Mouse (Mus musculus) forebrain, postnatal 0 days (tissue): Measurements from ENCODE around the gene Itgae. TPM values are rescaled to one million over a fixed set of nuclear protein-coding genes. Genes with fewer than 3 reads are reported as not detected.

Experiments
- ATAC-seq: fragments of 200-750 bp; cut with Nextera tagmentation; 2 replicates; pipeline ENCODE4 v1.8.0; 2017; ENCODE audit warnings: mild to moderate bottlenecking, moderate library complexity
- DNase-seq: peaks from one replicate; pipeline ENCODE4 v3.0.0-alpha.2; 2015
- H3K27ac ChIP-seq: fragments of 300-500 bp; sonication (generic); 2 replicates; pipeline ENCODE4 v1.5.1; 2014; ENCODE audit warnings: low read depth, mild to moderate bottlenecking, antibody characterized with exemption, low read length, moderate library complexity, mixed read lengths
- H3K27me3 ChIP-seq: fragments of 300-500 bp; sonication (generic); 2 replicates; pipeline ENCODE4 v1.6.1; 2014; ENCODE audit warnings: mild to moderate bottlenecking, low read length, mixed read lengths; ENCODE audit not compliant: insufficient read depth
- H3K36me3 ChIP-seq: fragments of 300-500 bp; sonication (generic); 2 replicates; pipeline ENCODE4 v1.6.1; 2014; ENCODE audit warnings: mild to moderate bottlenecking, moderate library complexity; ENCODE audit not compliant: insufficient read depth
- H3K4me1 ChIP-seq: fragments of 300-500 bp; sonication (generic); 2 replicates; pipeline ENCODE4 v1.6.1; 2014; ENCODE audit warnings: antibody characterized with exemption; ENCODE audit not compliant: insufficient read depth
- H3K4me2 ChIP-seq: fragments of 300-500 bp; sonication (generic); 2 replicates; pipeline ENCODE4 v1.6.1; 2014; ENCODE audit warnings: low read depth, mild to moderate bottlenecking, moderate library complexity
- H3K4me3 ChIP-seq: fragments of 300-500 bp; sonication (generic); 2 replicates; pipeline ENCODE4 v1.5.1; 2014; ENCODE audit warnings: low read depth, low read length, mixed read lengths
- H3K9ac ChIP-seq: fragments of 300-500 bp; sonication (generic); 2 replicates; pipeline ENCODE4 v1.6.1; 2014; ENCODE audit warnings: mild to moderate bottlenecking
- H3K9me3 ChIP-seq: fragments of 300-500 bp; sonication (generic); 2 replicates; pipeline ENCODE4 v1.6.1; 2016; ENCODE audit warnings: low read length
- CTCF ChIP-seq: sonication (generic); IDR thresholded peaks from 2 replicates; pipeline ENCODE4 v1.5.1; 2016; ENCODE audit warnings: antibody characterized with exemption, control low read depth, low read depth
- WGBS: fragments of 180-500 bp; shearing (Covaris S2); extraction: QIAGEN DNeasy Blood & Tissue Kit; methylation state at CpG from one replicate; pipeline ENCODE4 v1.1.7; 2014; 5-methylcytosine and 5-hydroxymethylcytosine counted together
- polyA plus RNA-seq: library from polyadenylated mRNA; unstranded; fragments of >200 nt; fragmentation: Nextera tagmentation; extraction: Ambion mirVana; gene quantifications from 2 replicates; pipeline ENCODE4 v1.2.1, GENCODE M21; 2015
- total RNA-seq: library from RNA; depleted of rRNA; stranded (reverse); fragments of >200 nt; gene quantifications from 2 replicates; pipeline ENCODE4 v1.2.3, GENCODE M21; 2014

Itgae gene
- total and polyA plus RNA-seq, 2 experiments from 2014 or later: 0.21 to 0.24 TPM

DNA sequence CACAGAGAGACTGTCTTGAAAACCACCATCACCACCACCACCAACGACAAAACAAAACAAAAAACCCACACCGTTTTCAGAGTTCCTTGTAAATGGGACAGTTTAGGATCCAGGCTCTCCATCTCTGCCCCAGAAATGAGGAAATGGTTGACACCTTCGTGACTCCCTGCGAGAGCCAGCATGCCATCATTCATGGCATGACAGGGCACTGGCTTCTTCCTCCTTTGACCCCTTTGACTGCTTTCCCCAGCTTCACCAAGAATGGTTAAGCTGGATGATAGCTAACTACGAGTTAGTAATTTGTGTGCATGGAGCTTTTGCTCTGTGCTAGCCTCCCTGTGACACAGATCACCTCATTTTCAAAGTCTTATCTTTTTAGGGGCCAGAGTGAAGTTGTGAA lies 71.9 kb downstream of the Itgae start:
- Histone ChIP-seq H3K4me1 (no peaks in the 10 kb centered on the region), H3K36me3 (no peaks in the 10 kb centered on the region), H3K4me2 (no peak overlapping the region), H3K27me3 (no peaks in the 10 kb centered on the region; the same call in 1 of the 2 replicates), H3K27ac (no peak overlapping the region), H3K9ac (no peak overlapping the region), H3K4me3 (no peak overlapping the region), H3K9me3 (no peaks in the 10 kb centered on the region)
- ATAC-seq (no peak), DNase-seq (no peak)
- no peak for TF ChIP-seq CTCF
- WGBS: 83% methylated on average over 5 of the region's 5 CpGs

DNA sequence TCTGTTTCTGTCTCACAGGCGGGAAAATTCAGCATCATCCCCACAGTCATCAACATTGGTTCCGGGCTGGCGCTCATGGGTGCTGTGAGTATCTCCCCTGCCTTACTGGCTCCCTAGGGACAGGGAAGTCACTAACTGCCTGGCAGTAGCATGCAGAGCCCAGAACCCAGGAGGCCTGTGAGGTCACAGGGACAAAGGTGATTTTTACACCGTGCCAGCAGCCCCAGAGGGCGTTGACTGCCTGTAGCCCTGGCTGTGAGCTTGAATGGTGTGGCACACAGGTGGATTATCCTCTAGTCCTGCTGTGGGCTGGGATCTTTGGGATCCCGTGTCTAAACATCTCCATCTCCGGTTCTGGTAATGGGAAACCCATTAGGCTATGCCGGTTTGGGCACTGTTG lies 77.7 kb downstream of the Itgae start:
- Histone ChIP-seq H3K9me3 (no peaks in the 10 kb centered on the region), H3K4me2 (no peak overlapping the region), H3K27ac (no peak overlapping the region), H3K4me1 (no peaks in the 10 kb centered on the region), H3K4me3 (no peak overlapping the region), H3K27me3 (no peaks in the 10 kb centered on the region), H3K9ac (no peak overlapping the region), H3K36me3 (peaks cover 9% of the 10 kb centered on the region; the same call in 1 of the 2 replicates)
- 82% methylated on average over 8 of the region's 8 CpGs for WGBS
- ATAC-seq: no peak
- DNase-seq: no peak
- no peak for TF ChIP-seq CTCF

GRCm38 (mm10) chr11:73168576-73168975 lies 78.2 kb downstream of the Itgae start:
- no peaks in the 10 kb centered on the region for H3K27me3 ChIP-seq
- DNase-seq: no peak
- no peak overlapping the region for H3K4me3 ChIP-seq
- 86% methylated on average over 6 of the region's 6 CpGs for WGBS
- no peak overlapping the region for H3K9ac ChIP-seq
- ATAC-seq: no peak
- TF ChIP-seq CTCF: no peak
- no peak overlapping the region for H3K4me2 ChIP-seq
- H3K4me1 ChIP-seq: no peaks in the 10 kb centered on the region
- H3K9me3 ChIP-seq: no peaks in the 10 kb centered on the region
- peaks cover 11% of the 10 kb centered on the region; the same call in 1 of the 2 replicates for H3K36me3 ChIP-seq
- H3K27ac ChIP-seq: no peak overlapping the region

DNA sequence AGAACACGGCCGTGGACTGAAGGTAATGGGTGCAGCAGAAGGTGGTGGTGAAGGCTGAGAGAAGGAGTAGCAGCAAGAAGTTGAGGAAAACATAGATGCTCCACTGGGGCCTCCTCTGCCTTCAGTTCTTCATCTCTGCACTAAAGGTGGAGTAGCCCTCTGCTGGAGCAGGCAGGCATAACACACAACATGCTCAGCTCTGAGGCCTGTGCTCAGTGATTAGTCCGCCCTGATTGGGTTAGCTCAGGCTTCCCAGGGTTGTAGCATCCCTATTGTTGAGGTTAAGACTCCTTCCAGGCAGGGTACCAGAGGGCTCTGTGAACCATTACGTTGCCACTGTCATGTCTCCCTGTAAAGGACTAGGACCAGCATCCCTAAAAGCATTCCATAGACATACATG lies 78.8 kb downstream of the Itgae start:
- no peak overlapping the region for H3K27ac ChIP-seq
- 47% methylated on average over 4 of the region's 4 CpGs for WGBS
- no peaks in the 10 kb centered on the region for H3K27me3 ChIP-seq
- ATAC-seq: peak; percentile 80
- no peak overlapping the region for H3K4me2 ChIP-seq
- peaks cover 17% of the 10 kb centered on the region; the same call in 1 of the 2 replicates for H3K36me3 ChIP-seq
- H3K9me3 ChIP-seq: no peaks in the 10 kb centered on the region
- peak; percentile 77 for TF ChIP-seq CTCF
- no peak overlapping the region for H3K9ac ChIP-seq
- no peaks in the 10 kb centered on the region for H3K4me1 ChIP-seq
- DNase-seq: peak; percentile 49
- no peak overlapping the region for H3K4me3 ChIP-seq

DNA sequence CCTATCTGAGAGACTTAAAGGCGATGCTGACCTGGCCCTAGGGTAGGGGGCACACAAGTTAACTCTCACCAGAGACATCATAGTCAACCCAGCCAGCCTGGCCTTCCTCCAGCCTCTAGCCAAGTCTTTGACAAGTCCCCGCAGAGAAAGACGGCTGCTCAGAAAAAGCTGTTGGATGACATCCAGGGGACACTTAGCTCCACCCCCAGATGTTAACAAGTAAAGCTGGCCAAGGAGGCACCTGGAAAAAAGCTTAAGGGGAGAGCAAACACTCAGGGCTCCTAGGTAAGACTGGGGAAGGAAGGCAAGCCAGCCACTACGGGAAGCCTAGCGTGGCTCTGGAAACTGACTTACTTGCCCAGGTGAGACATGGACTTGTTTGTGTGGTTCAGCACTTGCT lies 81.8 kb downstream of the Itgae start:
- no peak overlapping the region for H3K4me3 ChIP-seq
- peaks cover 10% of the 10 kb centered on the region for H3K4me1 ChIP-seq
- DNase-seq (no peak), ATAC-seq (no peak)
- H3K27me3 ChIP-seq: no peaks in the 10 kb centered on the region
- no peak overlapping the region for H3K9ac ChIP-seq
- TF ChIP-seq CTCF: no peak
- WGBS: 56% methylated on average over 5 of the region's 5 CpGs
- peaks cover 24% of the 10 kb centered on the region for H3K36me3 ChIP-seq
- no peak overlapping the region for H3K4me2 ChIP-seq
- H3K27ac ChIP-seq: no peak overlapping the region
- no peaks in the 10 kb centered on the region for H3K9me3 ChIP-seq

DNA sequence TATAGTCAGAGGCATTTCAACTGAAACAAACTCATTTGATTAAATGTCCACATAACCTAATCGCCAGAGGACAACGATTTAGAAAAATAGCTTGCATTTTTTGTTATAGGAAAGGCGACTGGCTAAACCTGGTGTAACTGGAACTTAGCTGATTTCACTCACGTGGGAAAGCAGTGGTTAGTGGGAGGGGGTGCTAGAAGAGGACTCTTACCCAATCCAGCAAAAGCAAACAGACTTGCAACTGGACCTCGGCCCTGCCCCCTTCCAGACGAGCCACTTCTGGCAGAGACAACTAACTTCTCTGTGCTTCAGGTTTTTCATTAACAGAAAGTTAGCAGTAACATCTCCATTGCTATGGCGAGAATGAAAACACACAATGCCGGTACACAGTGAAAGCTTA lies 85.2 kb downstream of the Itgae start:
- Histone ChIP-seq H3K27me3 (no peaks in the 10 kb centered on the region), H3K36me3 (peaks cover 24% of the 10 kb centered on the region), H3K4me3 (peak overlapping the region; percentile 95), H3K9ac (peak overlapping the region; percentile 71; the same call in 1 of the 2 replicates), H3K4me1 (peaks cover 20% of the 10 kb centered on the region), H3K4me2 (peak overlapping the region; percentile 62), H3K27ac (no peak overlapping the region), H3K9me3 (no peaks in the 10 kb centered on the region)
- no peak for DNase-seq
- ATAC-seq: no peak
- TF ChIP-seq CTCF: no peak
- 52% methylated on average over 8 of the region's 8 CpGs for WGBS

- peak; percentile 15 for DNase-seq
- H3K36me3 ChIP-seq: peaks cover 23% of the 10 kb centered on the region
- H3K4me1 ChIP-seq: peaks cover 20% of the 10 kb centered on the region
- H3K4me2 ChIP-seq: peak overlapping the region; percentile 62
- H3K9ac ChIP-seq: peak overlapping the region; percentile 71
- WGBS: under 1% methylated on average over 15 of the region's 15 CpGs
- TF ChIP-seq CTCF: no peak
- H3K4me3 ChIP-seq: peak overlapping the region; percentile 95
- peak overlapping the region; percentile 84 for H3K27ac ChIP-seq
- H3K9me3 ChIP-seq: no peaks in the 10 kb centered on the region
- no peaks in the 10 kb centered on the region for H3K27me3 ChIP-seq
- no peak for ATAC-seq
Observed at GRCm38 (mm10) chr11:73176186-73176585, 85.8 kb downstream of the Itgae start.
